Mouse (Mus musculus) myocyte (in vitro differentiated cells): Measurements from ENCODE around the gene Bicdl2. TPM values are rescaled to one million over a fixed set of nuclear protein-coding genes. Genes with fewer than 3 reads are reported as not detected.

ENCODE experiments used
- H3K27me3 ChIP-seq: one replicate; pipeline ENCODE4 v1.6.1; 2011; ENCODE audit not compliant: control insufficient read depth, insufficient read depth, insufficient read length
- H3K36me3 ChIP-seq: one replicate; pipeline ENCODE4 v1.6.1; 2011; ENCODE audit not compliant: control insufficient read depth, insufficient read depth
- H3K4me2 ChIP-seq: one replicate; pipeline ENCODE4 v1.6.1; 2011; ENCODE audit warnings: low read depth, control low read depth
- H3K4me3 ChIP-seq: one replicate; pipeline ENCODE4 v1.5.1; 2011; ENCODE audit warnings: mild to moderate bottlenecking, control low read depth, moderate library complexity
- H3K79me2 ChIP-seq: one replicate; pipeline ENCODE4 v1.6.1; 2011; ENCODE audit not compliant: control insufficient read depth, insufficient read depth
- H3ac ChIP-seq: one replicate; pipeline ENCODE4 v1.6.1; 2011; ENCODE audit not compliant: control insufficient read depth, insufficient read length
- CEBPB ChIP-seq: IDR thresholded peaks from 2 replicates; pipeline ENCODE4 v1.6.1; 2011; ENCODE audit warnings: mild to moderate bottlenecking, moderate library complexity; ENCODE audit not compliant: poor library complexity, insufficient read depth, severe bottlenecking
- E2F4 ChIP-seq: IDR thresholded peaks from one replicate; pipeline ENCODE4 v1.6.1; 2011; ENCODE audit warnings: mild to moderate bottlenecking, control low read depth, moderate library complexity; ENCODE audit not compliant: insufficient read depth
- MAX ChIP-seq: IDR thresholded peaks from one replicate; pipeline ENCODE4 v1.6.1; 2011; ENCODE audit warnings: low read depth, mild to moderate bottlenecking, control low read depth
- MYOD1 ChIP-seq, 3 experiments: IDR thresholded peaks; one replicate each; pipeline ENCODE4 v1.6.1; 2011; ENCODE audit warnings: control low read depth in 2 of 3, low read depth in 2 of 3, mild to moderate bottlenecking in 2 of 3, moderate library complexity in 1 of 3; ENCODE audit not compliant: insufficient read length in 2 of 3, control insufficient read depth in 1 of 3
- MYOG ChIP-seq, 3 experiments: IDR thresholded peaks; one replicate each; pipeline ENCODE4 v1.6.1; 2011; ENCODE audit warnings: control low read depth in 2 of 3, low read depth in 2 of 3, mild to moderate bottlenecking in 2 of 3; ENCODE audit not compliant: insufficient read length in 2 of 3, control insufficient read depth in 1 of 3, insufficient read depth in 1 of 3
- POLR2A ChIP-seq: IDR thresholded peaks from one replicate; pipeline ENCODE4 v1.6.1; 2011; ENCODE audit warnings: low read depth, mild to moderate bottlenecking, control low read depth, moderate library complexity; ENCODE audit not compliant: insufficient read length
- POLR2AphosphoS2 ChIP-seq: IDR thresholded peaks from one replicate; pipeline ENCODE4 v1.6.1; 2011; ENCODE audit warnings: low read depth, control low read depth; ENCODE audit not compliant: insufficient read length
- REST ChIP-seq: IDR thresholded peaks from one replicate; pipeline ENCODE4 v1.6.1; 2011; ENCODE audit warnings: mild to moderate bottlenecking, control low read depth, moderate library complexity; ENCODE audit not compliant: insufficient read depth, insufficient read length
- SRF ChIP-seq: IDR thresholded peaks from one replicate; pipeline ENCODE4 v1.6.1; 2011; ENCODE audit warnings: low read depth; ENCODE audit not compliant: control insufficient read depth, insufficient read length
- TCF12 ChIP-seq: IDR thresholded peaks from one replicate; pipeline ENCODE4 v1.6.1; 2011; ENCODE audit warnings: mild to moderate bottlenecking, control low read depth; ENCODE audit not compliant: poor library complexity, insufficient read depth, severe bottlenecking
- TCF3 ChIP-seq: IDR thresholded peaks from one replicate; pipeline ENCODE4 v1.6.1; 2011; ENCODE audit warnings: low read depth, control low read depth; ENCODE audit not compliant: insufficient read length
- USF1 ChIP-seq: IDR thresholded peaks from one replicate; pipeline ENCODE4 v1.6.1; 2011; ENCODE audit warnings: low read depth, mild to moderate bottlenecking, control low read depth, moderate library complexity
- polyA plus RNA-seq: library from polyadenylated mRNA; unstranded; fragments of >200 nt; fragmentation: generic; extraction: Trizol; gene quantifications from one replicate; pipeline ENCODE4 v1.2.1, GENCODE M21; 2012; ENCODE audit warnings: missing spikeins

Gene Bicdl2
- polyA plus RNA-seq, 1 experiment, result 0.14 TPM

DNA sequence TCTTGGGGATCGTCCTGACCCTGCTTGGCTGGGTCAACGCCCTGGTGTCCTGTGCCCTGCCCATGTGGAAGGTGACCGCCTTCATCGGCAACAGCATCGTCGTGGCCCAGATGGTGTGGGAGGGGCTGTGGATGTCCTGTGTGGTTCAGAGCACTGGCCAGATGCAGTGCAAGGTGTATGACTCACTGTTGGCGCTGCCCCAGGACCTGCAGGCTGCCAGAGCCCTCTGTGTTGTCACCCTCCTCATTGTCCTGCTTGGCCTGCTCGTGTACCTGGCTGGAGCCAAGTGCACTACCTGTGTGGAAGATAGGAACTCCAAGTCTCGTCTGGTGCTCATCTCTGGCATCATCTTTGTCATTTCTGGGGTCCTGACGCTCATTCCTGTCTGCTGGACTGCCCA, 20.8 kb downstream of the Bicdl2 start:
- no peak overlapping the region for H3K4me2 ChIP-seq
- H3K27me3 ChIP-seq, result no peaks in the 10 kb centered on the region
- no peaks in the 10 kb centered on the region for H3K36me3 ChIP-seq
- no peak overlapping the region for H3K4me3 ChIP-seq
- TF ChIP-seq SRF (no peak), POLR2A (no peak), MYOD1 (IDR thresholded peaks at IDR 0.05; ENCODE audit: control insufficient read depth in 1 of 3, insufficient read length in 2 of 3, low read depth in 2 of 3) (no peak), TCF3 (no peak), CEBPB (no peak), MYOG (IDR thresholded peaks at IDR 0.05; ENCODE audit: control insufficient read depth in 1 of 3, insufficient read depth in 1 of 3, insufficient read length in 2 of 3, low read depth in 2 of 3) (no peak), REST (no peak), TCF12 (no peak), MAX (no peak), USF1 (no peak), E2F4 (no peak)
- H3K79me2 ChIP-seq, result peaks cover 3% of the 10 kb centered on the region
- no peak overlapping the region for H3ac ChIP-seq

DNA sequence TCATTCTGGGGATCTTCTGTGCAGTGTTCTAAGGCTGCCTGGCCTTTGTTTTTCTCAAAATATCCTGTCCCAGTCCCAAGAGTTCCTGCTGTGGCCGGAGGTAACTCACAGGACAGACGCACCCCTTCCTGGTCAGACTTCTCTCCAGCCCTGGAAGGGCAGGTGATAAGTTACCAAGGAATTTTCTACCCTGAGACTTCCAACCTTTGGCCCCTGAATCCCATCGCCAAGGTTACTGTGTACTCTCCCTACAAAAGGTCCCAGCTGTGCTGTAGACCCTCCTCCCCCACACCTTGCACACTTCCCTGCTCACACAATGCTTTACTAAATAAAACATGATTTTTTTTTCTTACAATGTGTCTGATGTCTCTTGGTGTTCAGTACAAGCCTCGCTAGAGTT, 21.8 kb downstream of the Bicdl2 start:
- no peak overlapping the region for H3ac ChIP-seq
- H3K4me2 ChIP-seq, result no peak overlapping the region
- H3K79me2 ChIP-seq, result peaks cover under 1% of the 10 kb centered on the region
- no peak overlapping the region for H3K4me3 ChIP-seq
- TF ChIP-seq TCF12, result no peak
- no peak for TF ChIP-seq REST
- no peak for TF ChIP-seq SRF
- no peaks in the 10 kb centered on the region for H3K27me3 ChIP-seq
- no peaks in the 10 kb centered on the region for H3K36me3 ChIP-seq

DNA sequence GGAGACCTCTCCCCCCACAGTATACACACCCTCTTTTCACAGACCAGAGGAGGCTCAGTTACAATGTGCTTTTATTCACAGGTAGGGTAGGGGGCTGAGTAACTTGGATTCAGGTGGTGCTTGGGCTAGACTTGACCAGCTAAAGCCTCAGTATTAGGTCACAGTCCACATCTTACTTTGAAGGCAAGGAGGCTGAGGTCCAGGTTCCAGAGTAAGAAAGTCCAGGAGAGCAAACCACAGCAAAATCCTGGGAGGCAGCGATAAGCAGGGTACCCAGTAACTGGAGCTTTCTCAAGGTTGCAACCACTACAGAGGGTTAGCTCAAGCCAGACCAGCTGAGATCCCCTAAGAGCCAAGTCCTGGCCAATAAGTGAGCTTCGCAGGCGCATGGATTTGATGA, 22.2 kb downstream of the Bicdl2 start:
- no peak overlapping the region for H3ac ChIP-seq
- no peaks in the 10 kb centered on the region for H3K36me3 ChIP-seq
- no peaks in the 10 kb centered on the region for H3K79me2 ChIP-seq
- no peak overlapping the region for H3K4me2 ChIP-seq
- H3K4me3 ChIP-seq, result no peak overlapping the region
- TF ChIP-seq TCF12 (no peak), USF1 (no peak), POLR2AphosphoS2 (no peak), MYOG (IDR thresholded peaks at IDR 0.05; ENCODE audit: control insufficient read depth in 1 of 3, insufficient read depth in 1 of 3, insufficient read length in 2 of 3, low read depth in 2 of 3) (no peak), SRF (no peak)
- H3K27me3 ChIP-seq, result no peaks in the 10 kb centered on the region

DNA sequence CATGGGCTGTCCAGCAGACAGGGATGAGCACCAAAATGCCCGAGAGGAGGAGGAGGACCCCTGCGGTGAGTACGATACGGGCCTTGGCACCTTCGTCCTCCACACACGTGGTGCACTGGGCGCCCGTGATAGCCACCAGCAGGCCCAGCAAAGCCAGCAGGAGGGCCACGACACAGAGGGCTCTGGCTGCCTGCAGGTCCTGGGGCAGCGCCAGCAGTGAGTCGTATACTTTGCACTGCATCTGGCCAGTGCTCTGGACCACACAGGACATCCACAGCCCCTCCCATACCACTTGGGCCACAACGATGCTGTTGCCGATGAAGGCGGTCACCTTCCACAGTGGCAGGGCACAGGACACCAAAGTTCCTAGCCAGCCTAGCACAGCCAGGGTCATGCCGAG, 22.9 kb downstream of the Bicdl2 start:
- no peak overlapping the region for H3K4me3 ChIP-seq
- TF ChIP-seq MYOG (IDR thresholded peaks at IDR 0.05; ENCODE audit: control insufficient read depth in 1 of 3, insufficient read depth in 1 of 3, insufficient read length in 2 of 3, low read depth in 2 of 3), result no peak
- no peak for TF ChIP-seq MYOD1 (IDR thresholded peaks at IDR 0.05; ENCODE audit: control insufficient read depth in 1 of 3, insufficient read length in 2 of 3, low read depth in 2 of 3)
- no peak for TF ChIP-seq USF1
- no peak for TF ChIP-seq MAX
- no peak for TF ChIP-seq REST
- no peak overlapping the region for H3ac ChIP-seq
- no peaks in the 10 kb centered on the region for H3K27me3 ChIP-seq
- no peaks in the 10 kb centered on the region for H3K36me3 ChIP-seq
- H3K79me2 ChIP-seq, result no peaks in the 10 kb centered on the region
- no peak overlapping the region for H3K4me2 ChIP-seq

DNA sequence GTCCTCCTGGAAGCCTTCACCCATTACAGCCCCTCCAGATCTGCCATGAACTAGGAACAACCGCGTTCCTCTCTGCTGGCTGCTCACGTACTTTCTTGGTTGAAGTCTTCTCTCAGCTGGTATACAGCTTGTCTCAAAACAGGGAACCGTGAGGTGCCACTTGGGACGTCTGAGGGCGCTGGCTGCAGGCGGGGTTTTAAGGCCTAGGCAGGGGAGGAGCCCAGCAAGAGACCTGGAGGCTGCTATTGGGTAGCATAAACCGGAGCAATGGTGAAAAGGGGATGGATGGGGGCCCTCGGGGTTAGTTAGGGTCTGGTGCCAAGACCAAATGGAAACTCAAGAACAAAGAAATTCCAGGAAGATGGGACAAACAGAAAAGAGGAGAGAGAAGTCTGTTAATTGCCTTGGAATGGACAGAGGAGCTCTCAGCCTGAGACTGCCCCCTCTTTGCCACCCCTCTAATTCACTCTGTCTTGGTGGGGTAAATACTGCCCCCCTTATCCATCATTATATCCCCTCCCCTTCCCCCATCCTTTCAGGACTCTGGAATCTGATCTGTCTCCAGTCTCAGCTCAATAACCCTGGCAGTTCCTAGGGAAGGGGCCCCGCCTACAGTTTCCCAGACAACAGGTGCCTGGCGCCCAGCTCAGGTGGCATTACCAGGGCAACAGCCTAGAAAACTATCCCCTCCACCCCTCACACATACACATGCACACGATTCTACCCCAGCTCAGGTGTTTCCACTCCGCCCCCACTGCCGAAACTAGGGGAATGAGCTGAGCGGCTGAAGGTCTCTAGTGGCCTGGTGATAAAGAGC, 23.8 kb downstream of the Bicdl2 start, which contains the start of gene Cldn9:
Gene Cldn9 (minus strand): TSS at position 171 of the 817 bp plus-strand sequence.
- TF ChIP-seq MYOD1 (IDR thresholded peaks at IDR 0.05; ENCODE audit: control insufficient read depth in 1 of 3, insufficient read length in 2 of 3, low read depth in 2 of 3), result peak in 1 of 3 experiments; percentile 24
- TF ChIP-seq SRF, result no peak
- TF ChIP-seq TCF3, result no peak
- no peak for TF ChIP-seq E2F4
- no peak for TF ChIP-seq POLR2A
- TF ChIP-seq MYOG (IDR thresholded peaks at IDR 0.05; ENCODE audit: control insufficient read depth in 1 of 3, insufficient read depth in 1 of 3, insufficient read length in 2 of 3, low read depth in 2 of 3), result no peak
- Histone ChIP-seq H3K4me2 (no peak within 1 kb of the TSS), H3K79me2 (no peaks in the 10 kb centered on the region), H3K36me3 (no peaks in the 10 kb centered on the region), H3K27me3 (no peaks in the 10 kb centered on the region), H3K4me3 (no peak within 1 kb of the TSS), H3ac (no peak within 1 kb of the TSS)
